Mouse (Mus musculus): ENCODE measurements around the gene Me3.

- TF ChIP-seq POLR2A (IDR thresholded peaks at IDR 0.05; ENCODE audit: insufficient read depth, low read depth, low read length), result no peak
- no peak for TF ChIP-seq CTCF (IDR thresholded peaks at IDR 0.05; ENCODE audit: insufficient read depth, low read depth, low read length)
These were observed 47.5 kb downstream of the Me3 start for GRCm38 (mm10) chr7:89679621-89680140.
